Mouse (Mus musculus): ENCODE data around the gene Exoc3l2. TPM values are rescaled to one million over a fixed set of nuclear protein-coding genes. Genes with fewer than 3 reads are reported as not detected.
A peak's percentile ranks its signal among the peaks of the same experiment; 100 is the strongest.

The Exoc3l2 gene
- polyA plus RNA-seq, 1 experiment from 2014 or later, result 1.5 TPM

DNA sequence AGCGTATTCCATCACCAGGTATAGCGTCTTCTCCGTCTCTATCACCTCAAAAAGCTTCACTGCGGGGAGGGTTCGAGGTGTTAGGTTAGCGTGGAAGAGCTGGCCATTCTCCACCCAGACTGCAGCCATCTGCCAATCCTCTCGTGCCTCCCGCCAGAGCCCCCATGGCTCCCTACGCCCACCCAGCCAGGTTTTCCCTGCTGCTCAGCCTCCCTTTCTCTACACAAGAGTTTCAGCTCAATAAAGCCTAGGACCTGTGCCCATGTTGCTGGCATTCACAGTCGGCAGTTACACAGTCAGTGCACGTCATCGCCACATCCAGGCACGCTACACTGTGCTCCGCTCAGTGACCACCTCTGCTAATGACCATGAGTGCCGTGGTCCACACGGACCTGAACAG, 15.4 kb upstream of the Exoc3l2 start:
- Histone ChIP-seq H3K27me3 (replicated peaks; ENCODE audit: control insufficient read depth, insufficient read depth, low read length) (no peaks in the 10 kb centered on the region), H3K4me1 (ENCODE audit: control insufficient read depth, insufficient read depth, low read depth, low read length) (no peaks in the 10 kb centered on the region), H3K9ac (ENCODE audit: low read depth, low read length) (no peak overlapping the region), H3K4me3 (ENCODE audit: low read length) (no peak overlapping the region), H3K36me3 (ENCODE audit: control insufficient read depth, insufficient read depth, low read length) (peaks cover 35% of the 10 kb centered on the region), H3K4me2 (ENCODE audit: low read length) (no peak overlapping the region), H3K9me3 (ENCODE audit: control insufficient read depth, low read length) (no peaks in the 10 kb centered on the region), H3K27ac (ENCODE audit: low read depth, low read length) (no peak overlapping the region)
- 89% methylated on average over 16 of the region's 16 CpGs for WGBS
- ATAC-seq, result no peak

DNA sequence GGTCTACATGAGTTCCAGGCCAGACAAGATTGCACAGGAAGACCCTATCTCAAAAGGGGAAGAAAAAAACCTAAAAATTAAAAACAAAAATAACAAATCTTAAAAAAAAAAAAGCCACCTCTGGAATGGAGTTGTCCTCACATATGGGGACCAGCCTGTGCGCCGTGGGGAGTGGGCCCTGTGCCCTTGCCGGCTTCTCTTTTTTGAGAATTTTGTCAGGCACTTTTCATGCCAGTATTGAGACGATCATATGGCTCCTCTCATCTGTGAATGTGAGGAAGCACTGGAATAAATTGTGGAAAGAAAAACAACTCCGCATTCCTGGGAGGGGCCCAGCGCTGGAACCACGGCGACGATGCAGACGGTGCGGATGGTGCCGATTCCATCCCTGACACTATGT, 14.0 kb upstream of the Exoc3l2 start:
- H3K9me3 ChIP-seq (ENCODE audit: control insufficient read depth, low read length), result no peaks in the 10 kb centered on the region
- no peak overlapping the region for H3K27ac ChIP-seq (ENCODE audit: low read depth, low read length)
- WGBS, result 83% methylated on average over 12 of the region's 12 CpGs
- no peak overlapping the region for H3K4me2 ChIP-seq (ENCODE audit: low read length)
- H3K9ac ChIP-seq (ENCODE audit: low read depth, low read length), result no peak overlapping the region
- peaks cover 29% of the 10 kb centered on the region for H3K36me3 ChIP-seq (ENCODE audit: control insufficient read depth, insufficient read depth, low read length)
- H3K27me3 ChIP-seq (replicated peaks; ENCODE audit: control insufficient read depth, insufficient read depth, low read length), result no peaks in the 10 kb centered on the region
- H3K4me3 ChIP-seq (ENCODE audit: low read length), result no peak overlapping the region
- H3K4me1 ChIP-seq (ENCODE audit: control insufficient read depth, insufficient read depth, low read depth, low read length), result no peaks in the 10 kb centered on the region
- ATAC-seq, result no peak

DNA sequence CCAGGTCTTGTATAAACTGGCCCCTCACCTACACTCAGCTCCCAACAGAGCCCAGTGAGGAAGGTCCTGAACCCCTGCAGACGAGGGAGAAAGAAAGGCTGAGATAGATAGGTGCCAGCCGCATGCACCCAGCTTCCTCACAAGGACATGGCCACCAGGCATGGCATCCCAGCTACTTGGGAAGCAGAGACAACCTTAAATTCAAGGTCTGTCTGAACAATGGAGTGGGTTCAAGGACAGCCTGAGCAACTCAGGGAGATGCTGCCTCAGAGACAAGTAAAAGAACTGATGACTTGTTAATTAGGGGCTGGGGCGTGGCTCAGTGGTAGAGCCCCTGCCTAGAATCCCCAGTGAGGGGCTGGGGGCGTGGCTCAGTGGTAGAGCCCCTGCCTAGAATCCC, 7.9 kb upstream of the Exoc3l2 start:
- no peak overlapping the region for H3K9ac ChIP-seq (ENCODE audit: low read depth, low read length)
- 87% methylated on average over 4 of the region's 4 CpGs for WGBS

DNA sequence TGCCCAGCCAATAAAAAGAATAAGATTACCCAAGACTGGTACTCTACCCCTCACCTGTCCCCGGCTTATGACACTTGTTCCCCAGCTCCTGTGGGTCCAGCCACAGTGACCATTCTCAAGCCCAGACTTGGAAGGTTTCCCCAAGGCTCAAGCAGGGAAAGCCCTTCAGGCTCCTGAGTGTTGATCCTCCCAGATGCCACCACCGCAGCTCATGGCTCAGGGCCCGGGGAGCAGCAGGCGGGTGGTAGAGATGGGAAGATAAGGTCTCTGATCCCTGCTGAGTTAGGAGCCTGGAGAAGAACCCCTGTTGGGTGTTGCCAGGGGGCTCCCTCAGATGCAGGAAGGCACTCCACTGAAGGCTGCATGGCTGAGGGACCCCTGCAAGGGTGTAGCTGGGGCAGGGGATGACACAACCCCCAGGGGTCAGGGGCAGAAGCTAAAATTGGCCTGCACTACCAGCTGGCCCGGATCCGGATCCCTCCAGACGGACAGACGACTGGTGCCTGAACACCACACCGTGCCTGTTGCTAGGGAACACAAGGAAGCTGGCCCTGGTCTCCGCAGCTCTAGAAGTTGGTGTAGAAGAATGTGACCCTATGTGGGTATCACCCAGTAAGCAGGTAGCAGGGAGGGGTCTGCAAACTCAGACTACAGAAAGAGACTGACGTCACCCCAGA, 7.2 kb upstream of the Exoc3l2 start:
- Histone ChIP-seq H3K27me3 (replicated peaks; ENCODE audit: control insufficient read depth, insufficient read depth, low read length) (no peaks in the 10 kb centered on the region), H3K36me3 (ENCODE audit: control insufficient read depth, insufficient read depth, low read length) (peaks cover 10% of the 10 kb centered on the region), H3K4me1 (ENCODE audit: control insufficient read depth, insufficient read depth, low read depth, low read length) (peaks cover 26% of the 10 kb centered on the region), H3K4me3 (ENCODE audit: low read length) (no peak overlapping the region), H3K9me3 (ENCODE audit: control insufficient read depth, low read length) (no peaks in the 10 kb centered on the region), H3K27ac (ENCODE audit: low read depth, low read length) (0 out of 2 replicates have a peak overlapping the region, but pooled peaks have one; percentile 12), H3K4me2 (ENCODE audit: low read length) (no peak overlapping the region; the same call in 1 of the 2 replicates), H3K9ac (ENCODE audit: low read depth, low read length) (no peak overlapping the region)
- ATAC-seq, result no peak
- WGBS, result 43% methylated on average over 11 of the region's 11 CpGs

More for the DNA sequence above, 7.9 kb upstream of the Exoc3l2 start:
- H3K4me2 ChIP-seq (ENCODE audit: low read length), result no peak overlapping the region
- ATAC-seq, result no peak
- no peaks in the 10 kb centered on the region for H3K27me3 ChIP-seq (replicated peaks; ENCODE audit: control insufficient read depth, insufficient read depth, low read length)
- peaks cover 10% of the 10 kb centered on the region for H3K36me3 ChIP-seq (ENCODE audit: control insufficient read depth, insufficient read depth, low read length)
- no peaks in the 10 kb centered on the region for H3K9me3 ChIP-seq (ENCODE audit: control insufficient read depth, low read length)
- peaks cover 26% of the 10 kb centered on the region for H3K4me1 ChIP-seq (ENCODE audit: control insufficient read depth, insufficient read depth, low read depth, low read length)
- H3K4me3 ChIP-seq (ENCODE audit: low read length), result no peak overlapping the region
- H3K27ac ChIP-seq (ENCODE audit: low read depth, low read length), result no peak overlapping the region

DNA sequence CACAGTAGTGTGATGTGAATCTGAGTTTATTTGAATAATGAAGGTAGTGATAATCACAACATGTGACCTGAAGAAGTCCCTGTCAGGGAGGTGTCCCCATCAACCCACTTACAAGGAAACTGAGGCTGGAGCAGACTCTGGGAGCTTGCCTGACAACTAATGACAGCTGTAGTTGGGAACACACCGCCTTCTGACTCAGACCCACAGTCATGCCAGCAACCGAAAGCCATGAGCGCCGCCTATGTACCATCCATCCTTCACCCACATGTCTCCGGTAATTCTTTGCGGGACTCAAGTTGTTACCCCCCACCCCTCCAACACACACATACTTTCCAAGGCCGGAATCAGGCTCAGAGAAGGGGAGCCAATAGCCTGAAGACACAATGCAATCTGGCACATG, 6.5 kb upstream of the Exoc3l2 start:
- Histone ChIP-seq H3K4me2 (ENCODE audit: low read length) (peak overlapping the region; percentile 95), H3K27ac (ENCODE audit: low read depth, low read length) (no peak overlapping the region), H3K9ac (ENCODE audit: low read depth, low read length) (no peak overlapping the region), H3K9me3 (ENCODE audit: control insufficient read depth, low read length) (no peaks in the 10 kb centered on the region), H3K36me3 (ENCODE audit: control insufficient read depth, insufficient read depth, low read length) (peaks cover 4% of the 10 kb centered on the region), H3K27me3 (replicated peaks; ENCODE audit: control insufficient read depth, insufficient read depth, low read length) (no peaks in the 10 kb centered on the region), H3K4me1 (ENCODE audit: control insufficient read depth, insufficient read depth, low read depth, low read length) (peaks cover 26% of the 10 kb centered on the region), H3K4me3 (ENCODE audit: low read length) (peak overlapping the region; percentile 93)
- no peak for ATAC-seq
- WGBS, result 95% methylated on average over 7 of the region's 7 CpGs

DNA sequence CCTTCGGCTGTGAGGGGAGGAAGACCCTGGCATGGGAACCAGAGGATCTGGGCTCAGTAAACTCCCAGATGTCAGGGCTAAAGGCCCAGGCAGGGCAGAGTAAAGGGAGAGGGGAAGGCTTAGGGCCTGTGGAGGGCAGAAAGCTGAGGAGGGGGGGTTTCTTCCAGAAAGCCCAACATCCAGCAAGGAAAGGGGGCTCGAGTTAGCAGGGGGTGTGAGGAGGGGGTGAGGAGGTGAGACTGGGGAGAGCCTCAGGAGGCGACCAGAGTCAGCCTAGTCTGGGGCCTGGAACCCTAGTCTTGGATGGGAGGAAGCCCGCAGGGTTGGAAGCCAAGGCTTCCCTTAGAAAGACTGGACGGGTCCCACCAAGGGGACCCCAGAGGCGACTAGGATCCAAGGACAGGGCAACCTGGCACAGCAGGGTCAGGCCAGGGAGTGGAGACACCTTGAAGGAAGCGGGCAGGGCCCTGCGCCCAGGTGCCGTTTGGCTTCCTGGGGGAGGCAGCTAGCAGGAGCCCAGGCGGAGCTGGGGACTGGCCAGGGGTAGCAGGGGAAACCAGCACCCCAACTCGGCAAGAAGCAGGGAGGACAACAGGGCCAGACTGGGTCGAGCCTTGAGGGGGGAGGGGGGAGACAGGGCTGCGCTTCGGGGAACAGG, 5.6 kb upstream of the Exoc3l2 start:
- peak; percentile 32 for ATAC-seq
- Histone ChIP-seq H3K27ac (ENCODE audit: low read depth, low read length) (peak overlapping the region; percentile 83), H3K9ac (ENCODE audit: low read depth, low read length) (peak overlapping the region; percentile 86), H3K4me1 (ENCODE audit: control insufficient read depth, insufficient read depth, low read depth, low read length) (peaks cover 26% of the 10 kb centered on the region), H3K4me3 (ENCODE audit: low read length) (peak overlapping the region; percentile 93), H3K36me3 (ENCODE audit: control insufficient read depth, insufficient read depth, low read length) (no peaks in the 10 kb centered on the region; the same call in 1 of the 2 replicates), H3K9me3 (ENCODE audit: control insufficient read depth, low read length) (no peaks in the 10 kb centered on the region), H3K4me2 (ENCODE audit: low read length) (peak overlapping the region; percentile 95), H3K27me3 (replicated peaks; ENCODE audit: control insufficient read depth, insufficient read depth, low read length) (no peaks in the 10 kb centered on the region)
- 8% methylated on average over 13 of the region's 14 CpGs for WGBS

DNA sequence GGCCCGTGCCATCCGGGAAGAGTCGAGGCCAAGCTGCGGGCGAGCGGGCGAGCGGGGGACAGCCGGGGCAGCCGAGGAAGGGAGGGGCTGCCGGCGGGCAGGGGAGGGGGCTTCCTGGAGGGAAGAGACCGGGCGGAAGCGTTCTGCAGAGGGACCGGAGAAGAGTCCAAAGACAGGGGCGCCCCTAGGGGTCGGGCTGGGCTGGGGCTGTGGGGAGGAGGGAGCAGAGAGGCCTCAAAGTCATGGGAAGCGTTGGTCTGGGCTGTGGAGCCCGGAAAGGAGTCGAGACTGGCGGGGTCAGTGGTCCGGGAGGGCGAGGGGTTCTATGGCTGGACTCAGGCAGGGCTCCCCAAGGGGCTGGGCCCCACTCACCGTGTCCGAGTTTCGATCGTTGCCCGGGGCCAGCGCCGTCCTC, 5.1 kb upstream of the Exoc3l2 start:
- Histone ChIP-seq H3K27me3 (replicated peaks; ENCODE audit: control insufficient read depth, insufficient read depth, low read length) (0 out of 2 replicates have a peak, but pooled peaks cover 1% of the 10 kb centered on the region), H3K4me1 (ENCODE audit: control insufficient read depth, insufficient read depth, low read depth, low read length) (peaks cover 26% of the 10 kb centered on the region), H3K9ac (ENCODE audit: low read depth, low read length) (peak overlapping the region; percentile 86), H3K27ac (ENCODE audit: low read depth, low read length) (peak overlapping the region; percentile 83), H3K9me3 (ENCODE audit: control insufficient read depth, low read length) (no peaks in the 10 kb centered on the region), H3K4me2 (ENCODE audit: low read length) (peak overlapping the region; percentile 95), H3K36me3 (ENCODE audit: control insufficient read depth, insufficient read depth, low read length) (no peaks in the 10 kb centered on the region; the same call in 1 of the 2 replicates), H3K4me3 (ENCODE audit: low read length) (peak overlapping the region; percentile 93)
- peak; percentile 79 for ATAC-seq
- under 1% methylated on average over 30 of the region's 31 CpGs for WGBS

DNA sequence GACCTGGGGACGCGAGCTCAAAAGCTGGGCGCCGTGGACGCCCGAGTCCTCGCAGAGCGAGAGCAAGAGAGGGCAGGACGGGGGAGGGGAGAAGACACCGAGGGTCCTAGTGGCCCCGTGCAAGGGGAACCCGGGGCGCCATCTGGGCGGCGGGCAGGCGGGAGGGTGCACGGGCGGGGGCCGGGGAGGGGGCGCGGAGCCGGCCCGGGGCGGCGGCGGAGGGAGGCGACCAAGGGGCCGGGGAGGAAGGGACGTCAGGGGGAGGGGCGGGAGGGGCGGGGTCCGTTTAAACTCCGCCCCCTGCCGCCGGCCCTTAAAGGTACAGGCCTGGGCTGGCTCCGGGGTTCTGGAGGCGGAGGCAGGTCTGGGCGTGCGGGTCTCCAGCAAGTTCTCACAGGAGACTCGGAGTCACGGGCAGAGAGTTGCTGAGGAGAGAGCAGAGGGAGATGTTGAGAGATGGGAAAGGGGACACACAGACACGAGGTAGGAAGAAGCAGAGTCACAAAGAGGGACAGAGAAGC, 4.5 kb upstream of the Exoc3l2 start, which contains the start of gene Mark4:
Mark4 (minus strand) TSS at position 231 of the 521 bp plus-strand sequence.
- Histone ChIP-seq H3K4me2 (ENCODE audit: low read length) (peak within 1 kb of the TSS; percentile 95), H3K4me1 (ENCODE audit: control insufficient read depth, insufficient read depth, low read depth, low read length) (peaks cover 26% of the 10 kb centered on the region), H3K9ac (ENCODE audit: low read depth, low read length) (peak within 1 kb of the TSS; percentile 86), H3K36me3 (ENCODE audit: control insufficient read depth, insufficient read depth, low read length) (no peaks in the 10 kb centered on the region; the same call in 1 of the 2 replicates), H3K27ac (ENCODE audit: low read depth, low read length) (peak within 1 kb of the TSS; percentile 83), H3K4me3 (ENCODE audit: low read length) (peak within 1 kb of the TSS; percentile 93), H3K27me3 (replicated peaks; ENCODE audit: control insufficient read depth, insufficient read depth, low read length) (0 out of 2 replicates have a peak, but pooled peaks cover 2% of the 10 kb centered on the region), H3K9me3 (ENCODE audit: control insufficient read depth, low read length) (no peaks in the 10 kb centered on the region)
- peak; percentile 83 for ATAC-seq
- 0% methylated on average over 29 of the region's 42 CpGs for WGBS
